Mouse (Mus musculus) inflammation-experienced regulatory T-cells (primary cell): ENCODE measurements around the gene Trappc1. TPM values are rescaled to one million over a fixed set of nuclear protein-coding genes. Genes with fewer than 3 reads are reported as not detected.

Experiments
- polyA plus RNA-seq, 2 experiments: library from polyadenylated mRNA; unstranded; fragments of 100-300 nt; shearing (Covaris generic); gene quantifications; one replicate each; pipeline ENCODE4 v1.2.1; 2017

The Trappc1 gene
- 100 to 1,000 TPM in 1 of 2 experiments, 10 to 100 TPM in 1; 91.3 to 101 TPM for polyA plus RNA-seq

GRCm38 (mm10) chr11:69323667-69324111, at the start of gene Trappc1, which contains the start of gene Cntrob:
TSS of gene Trappc1 (plus strand) at chr11:69323980.
TSS of gene Cntrob (minus strand) at chr11:69323775.

GRCm38 (mm10) chr11:69325628-69326407, 2.0 kb downstream of the Trappc1 start, which contains the start of gene Kcnab3:
TSS of gene Kcnab3 (plus strand) at chr11:69326258.

DNA sequence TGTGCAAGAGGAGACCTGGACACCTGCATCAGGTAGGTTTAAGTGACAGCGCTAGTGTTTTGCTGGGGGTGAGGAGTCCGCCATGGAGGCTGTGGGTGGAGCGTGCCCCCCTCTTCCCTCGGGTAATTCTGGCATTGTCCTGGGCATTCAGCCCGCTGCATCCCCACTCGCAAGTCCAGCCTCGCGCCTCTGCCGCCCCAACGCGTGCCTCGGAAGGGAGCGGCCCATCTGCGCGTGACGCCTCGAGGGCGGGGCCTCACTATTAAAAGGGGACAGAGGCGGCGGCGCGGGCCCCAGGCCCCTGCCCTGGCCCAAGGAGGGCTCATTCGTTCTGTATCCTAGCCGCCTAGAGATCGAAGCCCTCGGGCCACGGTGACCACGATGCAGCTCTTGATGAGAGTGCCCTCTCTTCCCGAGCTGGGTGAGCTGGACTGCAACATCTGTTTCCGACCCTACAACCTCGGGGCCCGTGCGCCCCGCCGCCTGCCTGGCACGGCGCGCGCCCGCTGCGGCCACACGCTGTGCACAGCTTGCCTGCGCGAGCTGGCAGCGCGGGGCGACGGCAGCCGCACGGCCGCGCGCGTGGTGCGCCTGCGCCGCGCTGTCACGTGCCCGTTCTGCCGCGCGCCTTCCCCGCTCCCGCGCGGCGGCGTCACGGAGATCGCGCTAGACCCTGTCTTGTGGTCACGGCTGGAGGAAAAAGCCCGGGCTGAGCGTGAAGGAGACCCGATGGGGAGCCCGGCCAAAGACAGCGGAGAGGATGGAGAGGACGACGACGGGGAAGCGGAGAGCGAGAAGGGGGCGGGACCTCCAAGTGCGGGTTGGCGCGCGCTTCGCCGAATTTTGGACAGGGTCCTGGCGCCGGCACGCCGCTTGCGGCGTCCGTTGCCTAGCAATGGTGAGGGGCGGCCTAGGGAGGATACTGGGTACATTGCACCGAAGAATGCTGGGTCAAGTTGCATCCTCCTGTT, 16.7 kb downstream of the Trappc1 start, which contains the start of gene Rnf227:
Gene Rnf227 (plus strand): TSS at position 301 of the 971 bp plus-strand sequence.

GRCm38 (mm10) chr11:69369215-69369989, 45.6 kb downstream of the Trappc1 start, which contains the start of gene Chd3:
TSS of gene Chd3 (minus strand) at chr11:69369406.

Other genes starting within 250 kb of the Trappc1 start
- gene Vamp2, start 235.5 kb upstream of the Trappc1 start, polyA plus RNA-seq, result 100 to 1,000 TPM; 137 to 175 TPM
- 10 to 100 TPM in 1 of 2 experiments, 1 to 10 TPM in 1; 4.8 to 12.0 TPM for gene Per1, start 228.8 kb upstream of the Trappc1 start, polyA plus RNA-seq
- under 1 TPM in 1 of 2 experiments, not detected in 1; 0.51 TPM for gene Hes7, start 203.6 kb upstream of the Trappc1 start, polyA plus RNA-seq
- under 1 TPM in 1 of 2 experiments, not detected in 1; 0.40 TPM for gene 9130213A22Rik, start 201.4 kb upstream of the Trappc1 start, polyA plus RNA-seq
- 1 to 10 TPM in 1 of 2 experiments, under 1 TPM in 1; 0.27 to 1.6 TPM for gene Aloxe3, start 198.1 kb upstream of the Trappc1 start, polyA plus RNA-seq
- under 1 TPM in 1 of 2 experiments, not detected in 1; 0.18 TPM for gene Alox12b, start 167.0 kb upstream of the Trappc1 start, polyA plus RNA-seq
- gene Alox8, start 126.1 kb upstream of the Trappc1 start, polyA plus RNA-seq, result 10 to 100 TPM in 1 of 2 experiments, 1 to 10 TPM in 1; 5.9 to 12.5 TPM
- under 1 TPM; 0.34 to 0.43 TPM for gene Gucy2e, start 86.9 kb upstream of the Trappc1 start, polyA plus RNA-seq
- 10 to 100 TPM; 11.8 to 14.0 TPM for gene Cntrob, start 205 bp upstream of the Trappc1 start, polyA plus RNA-seq
- 1 to 10 TPM; 1.3 to 1.5 TPM for gene Kcnab3, start 2.3 kb downstream of the Trappc1 start, polyA plus RNA-seq
- gene Rnf227, start 16.5 kb downstream of the Trappc1 start, polyA plus RNA-seq, result 10 to 100 TPM in 1 of 2 experiments, 1 to 10 TPM in 1; 5.8 to 13.3 TPM
- gene Chd3, start 45.4 kb downstream of the Trappc1 start, polyA plus RNA-seq, result 100 to 1,000 TPM; 116 to 125 TPM
- gene Naa38, start 71.5 kb downstream of the Trappc1 start, polyA plus RNA-seq, result 100 to 1,000 TPM in 1 of 2 experiments, 10 to 100 TPM in 1; 97.4 to 110 TPM
- 10 to 100 TPM; 25.6 to 30.9 TPM for gene Cyb5d1, start 71.7 kb downstream of the Trappc1 start, polyA plus RNA-seq
- 1 to 10 TPM in 1 of 2 experiments, under 1 TPM in 1; 0.45 to 1.8 TPM for gene Tmem88, start 74.3 kb downstream of the Trappc1 start, polyA plus RNA-seq
- 1 to 10 TPM; 5.0 to 5.4 TPM for gene Kdm6b, start 89.7 kb downstream of the Trappc1 start, polyA plus RNA-seq
- 1 to 10 TPM in 1 of 2 experiments, under 1 TPM in 1; 0.31 to 3.4 TPM for gene Dnah2, start 225.1 kb downstream of the Trappc1 start, polyA plus RNA-seq
- under 1 TPM; 0.55 to 0.64 TPM for gene Efnb3, start 236.2 kb downstream of the Trappc1 start, polyA plus RNA-seq